Mouse (Mus musculus) megakaryocyte, embryonic 14.5 days (primary cell): Measurements from ENCODE around the gene Rere.

Source experiments
- FLI1 ChIP-seq: IDR thresholded peaks from 2 replicates; pipeline ENCODE4 v1.6.1; 2012; ENCODE audit warnings: low read length, inconsistent platforms, mixed read lengths
- GATA1 ChIP-seq: IDR thresholded peaks from 3 replicates; pipeline ENCODE4 v1.6.1; 2012; ENCODE audit warnings: mixed read lengths, low read length, inconsistent platforms, borderline replicate concordance

GRCm38 (mm10) chr4:150624214-150624823 lies 342.9 kb downstream of the Rere start:
- TF ChIP-seq GATA1, result no peak
- TF ChIP-seq FLI1, result no peak
